Mouse (Mus musculus) embryonic facial prominence, embryonic 12.5 days (tissue): ENCODE results near the gene Slc2a8. TPM values are rescaled to one million over a fixed set of nuclear protein-coding genes. Genes with fewer than 3 reads are reported as not detected.

Source experiments
- ATAC-seq: fragments of 200-750 bp; cut with Nextera tagmentation; 2 replicates; pipeline ENCODE4 v1.8.0; 2017; ENCODE audit not compliant: insufficient number of reproducible peaks, insufficient read depth, low FRiP score, low TSS enrichment
- H3K27ac ChIP-seq: fragments of 300-500 bp; sonication (generic); 2 replicates; pipeline ENCODE4 v1.5.1; 2016; ENCODE audit warnings: mild to moderate bottlenecking
- H3K27me3 ChIP-seq: fragments of 300-500 bp; sonication (generic); 2 replicates; pipeline ENCODE4 v1.6.1; 2016; ENCODE audit warnings: mild to moderate bottlenecking, moderate library complexity
- H3K36me3 ChIP-seq: fragments of 300-500 bp; sonication (generic); 2 replicates; pipeline ENCODE4 v1.6.1; 2016; ENCODE audit warnings: mild to moderate bottlenecking
- H3K4me1 ChIP-seq: fragments of 300-500 bp; sonication (generic); 2 replicates; pipeline ENCODE4 v1.6.1; 2016
- H3K4me2 ChIP-seq: fragments of 300-500 bp; sonication (generic); replicated peaks from 2 replicates; pipeline ENCODE4 v1.6.1; 2016; ENCODE audit warnings: mild to moderate bottlenecking, moderate library complexity
- H3K4me3 ChIP-seq: fragments of 300-500 bp; sonication (generic); 2 replicates; pipeline ENCODE4 v1.5.1; 2016; ENCODE audit warnings: mild to moderate bottlenecking
- H3K9ac ChIP-seq: fragments of 300-500 bp; sonication (generic); 2 replicates; pipeline ENCODE4 v1.6.1; 2016; ENCODE audit warnings: mild to moderate bottlenecking, moderate library complexity
- H3K9me3 ChIP-seq: fragments of 300-500 bp; sonication (generic); 2 replicates; pipeline ENCODE4 v1.6.1; 2016; ENCODE audit warnings: mild to moderate bottlenecking, moderate library complexity
- WGBS: fragments of 180-500 bp; shearing (Covaris S2); methylation state at CpG from one replicate; pipeline ENCODE4 v1.1.7; 2016; 5-methylcytosine and 5-hydroxymethylcytosine counted together
- polyA plus RNA-seq: library from polyadenylated mRNA; unstranded; fragments of >200 nt; fragmentation: Nextera tagmentation; extraction: Ambion mirVana; gene quantifications from 2 replicates; pipeline ENCODE4 v1.2.1, GENCODE M21; 2016

Slc2a8 gene
- polyA plus RNA-seq, 1 experiment from 2014 or later: 24.3 TPM

- ATAC-seq: no peak
- Histone ChIP-seq H3K4me1 (peaks cover 17% of the 10 kb centered on the region), H3K9me3 (no peaks in the 10 kb centered on the region), H3K9ac (no peak overlapping the region), H3K27ac (no peak overlapping the region), H3K36me3 (peaks cover 15% of the 10 kb centered on the region), H3K4me2 (no peak overlapping the region), H3K27me3 (no peaks in the 10 kb centered on the region), H3K4me3 (no peak overlapping the region)
- WGBS: 86% methylated on average over 8 of the region's 8 CpGs
Measured at GRCm38 (mm10) chr2:32969326-32969725, 12.6 kb downstream of the Slc2a8 start.

- no peak for ATAC-seq
- Histone ChIP-seq H3K9ac (0 out of 2 replicates have a peak overlapping the region, but pooled peaks have one; percentile 67), H3K4me2 (peak overlapping the region; percentile 81; the same call in 1 of the 2 replicates), H3K36me3 (peaks cover 18% of the 10 kb centered on the region), H3K27ac (no peak overlapping the region), H3K4me1 (peaks cover 26% of the 10 kb centered on the region), H3K9me3 (no peaks in the 10 kb centered on the region), H3K4me3 (peak overlapping the region; percentile 49), H3K27me3 (no peaks in the 10 kb centered on the region)
- WGBS: 82% methylated on average over 9 of the region's 9 CpGs
Measured at GRCm38 (mm10) chr2:32968024-32968614, 13.8 kb downstream of the Slc2a8 start.

GRCm38 (mm10) chr2:32966689-32967631 lies 14.9 kb downstream of the Slc2a8 start:
- ATAC-seq: peak; percentile 78
- Histone ChIP-seq H3K27ac (peak overlapping the region; percentile 88), H3K4me1 (peaks cover 32% of the 10 kb centered on the region), H3K4me2 (peak overlapping the region; percentile 81), H3K36me3 (peaks cover 26% of the 10 kb centered on the region), H3K4me3 (peak overlapping the region; percentile 49), H3K9ac (peak overlapping the region; percentile 67), H3K9me3 (no peaks in the 10 kb centered on the region), H3K27me3 (no peaks in the 10 kb centered on the region)
- under 1% methylated on average over 55 of the region's 55 CpGs for WGBS

GRCm38 (mm10) chr2:32966184-32966688 lies 15.6 kb downstream of the Slc2a8 start:
- H3K36me3 ChIP-seq: peaks cover 26% of the 10 kb centered on the region
- no peaks in the 10 kb centered on the region for H3K9me3 ChIP-seq
- peak overlapping the region; percentile 81 for H3K4me2 ChIP-seq
- no peak for ATAC-seq
- H3K4me3 ChIP-seq: peak overlapping the region; percentile 49
- peak overlapping the region; percentile 67 for H3K9ac ChIP-seq
- peaks cover 32% of the 10 kb centered on the region for H3K4me1 ChIP-seq
- peak overlapping the region; percentile 88 for H3K27ac ChIP-seq
- H3K27me3 ChIP-seq: no peaks in the 10 kb centered on the region
- 9% methylated on average over 13 of the region's 13 CpGs for WGBS

GRCm38 (mm10) chr2:32965511-32966183 lies 16.2 kb downstream of the Slc2a8 start:
- Histone ChIP-seq H3K27me3 (no peaks in the 10 kb centered on the region), H3K27ac (no peak overlapping the region), H3K9ac (no peak overlapping the region; the same call in 1 of the 2 replicates), H3K4me2 (peak overlapping the region; percentile 81), H3K4me3 (no peak overlapping the region; the same call in 1 of the 2 replicates), H3K9me3 (no peaks in the 10 kb centered on the region), H3K36me3 (peaks cover 26% of the 10 kb centered on the region), H3K4me1 (peaks cover 38% of the 10 kb centered on the region)
- WGBS: 14% methylated on average over 7 of the region's 7 CpGs
- no peak for ATAC-seq

- H3K27ac ChIP-seq: peak overlapping the region; percentile 36; the same call in 1 of the 2 replicates
- H3K4me1 ChIP-seq: peaks cover 42% of the 10 kb centered on the region
- no peaks in the 10 kb centered on the region for H3K27me3 ChIP-seq
- WGBS: 34% methylated on average over 10 of the region's 10 CpGs
- no peak for ATAC-seq
- H3K9ac ChIP-seq: 0 out of 2 replicates have a peak overlapping the region, but pooled peaks have one; percentile 1
- peaks cover 26% of the 10 kb centered on the region for H3K36me3 ChIP-seq
- no peak overlapping the region for H3K4me2 ChIP-seq
- H3K9me3 ChIP-seq: no peaks in the 10 kb centered on the region
- no peak overlapping the region for H3K4me3 ChIP-seq
Measured at GRCm38 (mm10) chr2:32964659-32965457, 17.0 kb downstream of the Slc2a8 start.

- no peak overlapping the region for H3K4me3 ChIP-seq
- peaks cover 42% of the 10 kb centered on the region for H3K4me1 ChIP-seq
- peak overlapping the region; percentile 92; the same call in 1 of the 2 replicates for H3K9ac ChIP-seq
- H3K9me3 ChIP-seq: no peaks in the 10 kb centered on the region
- peaks cover 26% of the 10 kb centered on the region for H3K36me3 ChIP-seq
- no peak overlapping the region for H3K27ac ChIP-seq
- peak overlapping the region; percentile 78; the same call in 1 of the 2 replicates for H3K4me2 ChIP-seq
- ATAC-seq: no peak
- WGBS: 69% methylated on average over 1 of the region's 1 CpGs
- H3K27me3 ChIP-seq: no peaks in the 10 kb centered on the region
Measured at GRCm38 (mm10) chr2:32963981-32964380, 17.9 kb downstream of the Slc2a8 start.

GRCm38 (mm10) chr2:32963544-32963943 lies 18.3 kb downstream of the Slc2a8 start:
- no peak for ATAC-seq
- Histone ChIP-seq H3K27me3 (no peaks in the 10 kb centered on the region), H3K4me2 (peak overlapping the region; percentile 78), H3K4me1 (peaks cover 42% of the 10 kb centered on the region), H3K27ac (no peak overlapping the region), H3K36me3 (peaks cover 26% of the 10 kb centered on the region), H3K4me3 (peak overlapping the region; percentile 87), H3K9me3 (no peaks in the 10 kb centered on the region), H3K9ac (peak overlapping the region; percentile 92; the same call in 1 of the 2 replicates)
- 71% methylated on average over 4 of the region's 4 CpGs for WGBS

- ATAC-seq: no peak
- H3K4me3 ChIP-seq: peak overlapping the region; percentile 87
- H3K9ac ChIP-seq: peak overlapping the region; percentile 92
- WGBS: 7% methylated on average over 9 of the region's 9 CpGs
- no peaks in the 10 kb centered on the region for H3K27me3 ChIP-seq
- no peaks in the 10 kb centered on the region for H3K9me3 ChIP-seq
- peak overlapping the region; percentile 78 for H3K4me2 ChIP-seq
- peaks cover 26% of the 10 kb centered on the region for H3K36me3 ChIP-seq
- H3K4me1 ChIP-seq: peaks cover 41% of the 10 kb centered on the region
- peak overlapping the region; percentile 92 for H3K27ac ChIP-seq
Measured at GRCm38 (mm10) chr2:32962875-32963220, 19.0 kb downstream of the Slc2a8 start.

GRCm38 (mm10) chr2:32962062-32962874 lies 19.6 kb downstream of the Slc2a8 start:
- H3K4me3 ChIP-seq: peak overlapping the region; percentile 87
- no peaks in the 10 kb centered on the region for H3K9me3 ChIP-seq
- peaks cover 29% of the 10 kb centered on the region for H3K36me3 ChIP-seq
- peak overlapping the region; percentile 92 for H3K9ac ChIP-seq
- ATAC-seq: no peak
- peak overlapping the region; percentile 78 for H3K4me2 ChIP-seq
- WGBS: under 1% methylated on average over 33 of the region's 33 CpGs
- H3K27ac ChIP-seq: peak overlapping the region; percentile 92
- no peaks in the 10 kb centered on the region for H3K27me3 ChIP-seq
- peaks cover 37% of the 10 kb centered on the region for H3K4me1 ChIP-seq
